Mouse (Mus musculus) lung, postnatal 25 days (tissue): ENCODE data around the gene Srebf1.

Source experiments
- DNase-seq: peaks from one replicate; pipeline ENCODE4 v3.0.0; 2022; ENCODE audit warnings: low spot score

Gene Srebf1

GRCm38 (mm10) chr11:60205026-60205425 is 17.4 kb downstream of the Srebf1 start:
- peak; percentile 87 for DNase-seq

- no peak for DNase-seq
These were observed 19.4 kb downstream of the Srebf1 start for GRCm38 (mm10) chr11:60202710-60203638.

- DNase-seq = no peak
These were observed 22.0 kb downstream of the Srebf1 start for GRCm38 (mm10) chr11:60200384-60200783.

- DNase-seq = peak; percentile 92
These were observed 22.6 kb downstream of the Srebf1 start for GRCm38 (mm10) chr11:60199702-60200184.

GRCm38 (mm10) chr11:60198651-60199050 is 23.7 kb downstream of the Srebf1 start:
- no peak for DNase-seq

- no peak for DNase-seq
These were observed 24.3 kb downstream of the Srebf1 start for GRCm38 (mm10) chr11:60197998-60198619.

- DNase-seq = no peak
These were observed 26.0 kb downstream of the Srebf1 start for GRCm38 (mm10) chr11:60196344-60196743.

- no peak for DNase-seq
These were observed 27.3 kb downstream of the Srebf1 start for GRCm38 (mm10) chr11:60195108-60195507.

- no peak for DNase-seq
These were observed 28.8 kb downstream of the Srebf1 start for GRCm38 (mm10) chr11:60193556-60193955.

GRCm38 (mm10) chr11:60192534-60192933 is 29.8 kb downstream of the Srebf1 start:
- DNase-seq = no peak

- peak; percentile 57 for DNase-seq
These were observed 32.2 kb downstream of the Srebf1 start for GRCm38 (mm10) chr11:60190055-60190641.

- DNase-seq = no peak
These were observed 32.8 kb downstream of the Srebf1 start for GRCm38 (mm10) chr11:60189501-60190040.

GRCm38 (mm10) chr11:60188275-60188853 is 34.0 kb downstream of the Srebf1 start:
- no peak for DNase-seq

- no peak for DNase-seq
These were observed 35.3 kb downstream of the Srebf1 start for GRCm38 (mm10) chr11:60187070-60187469.

- peak; percentile 55 for DNase-seq
These were observed 36.8 kb downstream of the Srebf1 start for GRCm38 (mm10) chr11:60185396-60186231.

- DNase-seq = no peak
These were observed 37.7 kb downstream of the Srebf1 start for GRCm38 (mm10) chr11:60184346-60185325.

GRCm38 (mm10) chr11:60182741-60183140 is 39.6 kb downstream of the Srebf1 start:
- no peak for DNase-seq

GRCm38 (mm10) chr11:60182116-60182670 is 40.2 kb downstream of the Srebf1 start:
- DNase-seq = no peak

GRCm38 (mm10) chr11:60178506-60178905 is 43.9 kb downstream of the Srebf1 start:
- DNase-seq = peak; percentile 83

GRCm38 (mm10) chr11:60178005-60178404 is 44.4 kb downstream of the Srebf1 start:
- no peak for DNase-seq
